Mouse (Mus musculus) ES-E14 (cell line): ENCODE data around the gene Sdhaf4.

Experiments used
- CHD2 ChIP-seq: IDR thresholded peaks from 2 replicates; pipeline ENCODE4 v1.6.1; 2014; ENCODE audit warnings: mild to moderate bottlenecking, low read depth, low read length, inconsistent platforms
- HCFC1 ChIP-seq: IDR thresholded peaks from 2 replicates; pipeline ENCODE4 v1.6.1; 2012; ENCODE audit warnings: low read length, inconsistent platforms, borderline replicate concordance; ENCODE audit not compliant: insufficient read depth
- MAFK ChIP-seq: IDR thresholded peaks from 2 replicates; pipeline ENCODE4 v1.6.1; 2014; ENCODE audit warnings: mild to moderate bottlenecking, low read depth, low read length, inconsistent platforms; ENCODE audit not compliant: insufficient read depth
- ZNF384 ChIP-seq: IDR thresholded peaks from 2 replicates; pipeline ENCODE4 v1.6.1; 2012; ENCODE audit warnings: low read depth, low read length, inconsistent platforms

GRCm38 (mm10) chr1:24007621-24008020, 2.2 kb upstream of the Sdhaf4 start:
- TF ChIP-seq HCFC1 (no peak), ZNF384 (no peak), MAFK (no peak), CHD2 (no peak)
